Mouse (Mus musculus): Measurements from ENCODE around the gene Dgke.

GRCm38 (mm10) chr11:89060423-89061089, 6.1 kb downstream of the Dgke start:
- no peak for TF ChIP-seq MYC (IDR thresholded peaks at IDR 0.05; ENCODE audit: low read depth, low read length)
- no peak for TF ChIP-seq MEF2A (IDR thresholded peaks at IDR 0.05; ENCODE audit: borderline replicate concordance, low read depth, low read length)
- TF ChIP-seq POLR2A (IDR thresholded peaks at IDR 0.05; ENCODE audit: low read depth, low read length), result peak; percentile 74
- no peak for TF ChIP-seq E2F4 (IDR thresholded peaks at IDR 0.05; ENCODE audit: insufficient replicate concordance, low read depth, low read length)
- peak; percentile 96 for TF ChIP-seq CHD2 (IDR thresholded peaks at IDR 0.05; ENCODE audit: low read length)
- no peak for TF ChIP-seq SMC3 (IDR thresholded peaks at IDR 0.05; ENCODE audit: low read depth, low read length)
- no peak for TF ChIP-seq CTCF (conservative IDR thresholded peaks at IDR 0.05 in 1 of 2, IDR thresholded peaks at IDR 0.05 in 1 of 2; ENCODE audit: low read depth in 2 of 2, low read length in 2 of 2)
- TF ChIP-seq ELF1 (IDR thresholded peaks at IDR 0.05; ENCODE audit: low read depth, low read length), result peak; percentile 66
- TF ChIP-seq POLR2AphosphoS2 (IDR thresholded peaks at IDR 0.05; ENCODE audit: low read depth, low read length), result no peak
- TF ChIP-seq EP300 (IDR thresholded peaks at IDR 0.05; ENCODE audit: low read length), result no peak
- no peak for TF ChIP-seq USF1 (IDR thresholded peaks at IDR 0.05; ENCODE audit: low read depth, low read length)
- no peak for TF ChIP-seq GABPA (IDR thresholded peaks at IDR 0.05; ENCODE audit: insufficient replicate concordance, low read depth, low read length)
- peak; percentile 62 for TF ChIP-seq HCFC1 (IDR thresholded peaks at IDR 0.05; ENCODE audit: low read depth, low read length)
